Mouse (Mus musculus) olfactory bulb, adult 2 months (tissue): ENCODE data around the gene Krtap3-1.

Source experiments
- CTCF ChIP-seq: fragments of 200-500 bp; IDR thresholded peaks from 2 replicates; pipeline ENCODE4 v1.5.1; 2012; ENCODE audit warnings: low read depth, mild to moderate bottlenecking, low read length, moderate library complexity; ENCODE audit not compliant: insufficient read depth
- POLR2A ChIP-seq: fragments of 200-500 bp; IDR thresholded peaks from 2 replicates; pipeline ENCODE4 v1.6.1; 2012; ENCODE audit warnings: mild to moderate bottlenecking, low read depth, low read length, moderate library complexity; ENCODE audit not compliant: insufficient read depth

- TF ChIP-seq CTCF, result no peak
- no peak for TF ChIP-seq POLR2A
Measured at GRCm38 (mm10) chr11:99562580-99562979, 3.9 kb downstream of the Krtap3-1 start.
